Mouse (Mus musculus): ENCODE data around the gene Sytl4.

DNA sequence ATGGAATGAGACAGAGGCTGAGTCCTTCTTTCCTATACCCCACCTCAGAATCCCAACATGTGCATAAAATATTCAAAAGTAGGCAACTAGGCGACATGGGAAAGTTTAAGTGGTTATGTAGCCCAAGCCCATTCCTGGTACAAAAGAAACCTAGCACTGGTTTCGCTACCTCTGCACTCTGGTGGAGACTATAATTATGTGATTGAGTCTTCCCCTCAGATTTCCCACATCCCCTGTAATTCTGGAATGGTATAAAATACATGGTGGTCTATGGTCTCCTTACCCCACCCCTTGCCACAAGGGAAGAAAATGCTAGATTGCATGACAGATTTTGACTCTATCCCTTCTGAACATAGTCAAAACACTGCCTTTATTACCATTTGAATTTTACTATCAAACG, 68.6 kb downstream of the Sytl4 start:
- TF ChIP-seq CTCF (IDR thresholded peaks at IDR 0.05; ENCODE audit: low read depth, low read length) (no peak), POLR2A (IDR thresholded peaks at IDR 0.05; ENCODE audit: extremely low read depth, insufficient read depth, low read length) (no peak)
